Mouse (Mus musculus) kidney, postnatal 0 days (tissue): ENCODE data around the gene Kif26b. TPM values are rescaled to one million over a fixed set of nuclear protein-coding genes. Genes with fewer than 3 reads are reported as not detected.
A peak's percentile ranks its signal among the peaks of the same experiment; 100 is the strongest.

Source experiments
- ATAC-seq: fragments of 200-750 bp; cut with Nextera tagmentation; replicated peaks from 2 replicates; pipeline ENCODE4 v1.8.0; 2017; ENCODE audit warnings: low read depth, moderate number of reproducible peaks, moderate TSS enrichment, moderate library complexity; ENCODE audit not compliant: low FRiP score
- DNase-seq: peaks from one replicate; pipeline ENCODE4 v3.0.0-alpha.2; 2016; ENCODE audit warnings: low spot score
- H3K27ac ChIP-seq: fragments of 300-500 bp; sonication (generic); 2 replicates; pipeline ENCODE4 v1.5.1; 2014; ENCODE audit warnings: mild to moderate bottlenecking
- H3K27me3 ChIP-seq: fragments of 300-500 bp; sonication (generic); 2 replicates; pipeline ENCODE4 v1.6.1; 2014; ENCODE audit warnings: low read length, mixed read lengths; ENCODE audit not compliant: insufficient read depth
- H3K36me3 ChIP-seq: fragments of 300-500 bp; sonication (generic); 2 replicates; pipeline ENCODE4 v1.6.1; 2014; ENCODE audit warnings: low read length, mixed read lengths; ENCODE audit not compliant: insufficient read depth
- H3K4me1 ChIP-seq: fragments of 300-500 bp; sonication (generic); replicated peaks from 2 replicates; pipeline ENCODE4 v1.6.1; 2014; ENCODE audit warnings: antibody characterized with exemption, low read length, mixed read lengths; ENCODE audit not compliant: insufficient read depth
- H3K4me2 ChIP-seq: fragments of 300-500 bp; sonication (generic); 2 replicates; pipeline ENCODE4 v1.6.1; 2014; ENCODE audit warnings: mild to moderate bottlenecking, low read length, moderate library complexity, mixed read lengths
- H3K4me3 ChIP-seq: fragments of 300-500 bp; sonication (generic); replicated peaks from 2 replicates; pipeline ENCODE4 v1.5.1; 2014; ENCODE audit warnings: low read depth, low read length
- H3K9ac ChIP-seq: fragments of 300-500 bp; sonication (generic); 2 replicates; pipeline ENCODE4 v1.6.1; 2014; ENCODE audit warnings: low read depth, low read length
- H3K9me3 ChIP-seq: fragments of 300-500 bp; sonication (generic); replicated peaks from 2 replicates; pipeline ENCODE4 v1.6.1; 2016; ENCODE audit warnings: low read length, inconsistent platforms, mixed read lengths
- CTCF ChIP-seq: IDR thresholded peaks from 2 replicates; pipeline ENCODE4 v1.5.1; 2016; ENCODE audit warnings: antibody characterized with exemption, low read depth, mild to moderate bottlenecking, moderate library complexity
- WGBS: fragments of 180-500 bp; shearing (Covaris S2); extraction: QIAGEN DNeasy Blood & Tissue Kit; methylation state at CpG from one replicate; pipeline ENCODE4 v1.1.7; 2014; 5-methylcytosine and 5-hydroxymethylcytosine counted together
- polyA plus RNA-seq: library from polyadenylated mRNA; unstranded; fragments of >200 nt; fragmentation: Nextera tagmentation; extraction: Ambion mirVana; gene quantifications from 2 replicates; pipeline ENCODE4 v1.2.1, GENCODE M21; 2015

Gene Kif26b
- polyA plus RNA-seq, 1 experiment from 2014 or later = 6.4 TPM

GRCm38 (mm10) chr1:178952910-178953309 lies 424.0 kb downstream of the Kif26b start:
- Histone ChIP-seq H3K4me2 (no peak overlapping the region), H3K27ac (no peak overlapping the region), H3K27me3 (no peaks in the 10 kb centered on the region), H3K9ac (no peak overlapping the region), H3K9me3 (peaks cover 4% of the 10 kb centered on the region; the same call in 1 of the 2 replicates), H3K4me1 (0 out of 2 replicates have a peak, but pooled peaks cover 5% of the 10 kb centered on the region), H3K4me3 (no peak overlapping the region), H3K36me3 (no peaks in the 10 kb centered on the region)
- DNase-seq = peak; percentile 53
- no peak for TF ChIP-seq CTCF
- no peak for ATAC-seq
- WGBS = 28% methylated on average over 12 of the region's 12 CpGs

GRCm38 (mm10) chr1:178958641-178959040 lies 429.7 kb downstream of the Kif26b start:
- no peaks in the 10 kb centered on the region for H3K36me3 ChIP-seq
- no peak overlapping the region for H3K4me2 ChIP-seq
- TF ChIP-seq CTCF = no peak
- ATAC-seq (no peak), DNase-seq (no peak)
- H3K9ac ChIP-seq = no peak overlapping the region
- H3K9me3 ChIP-seq = no peaks in the 10 kb centered on the region
- H3K27ac ChIP-seq = no peak overlapping the region
- H3K4me3 ChIP-seq = no peak overlapping the region
- no peaks in the 10 kb centered on the region for H3K4me1 ChIP-seq
- WGBS = 90% methylated on average over 4 of the region's 4 CpGs
- no peaks in the 10 kb centered on the region for H3K27me3 ChIP-seq

GRCm38 (mm10) chr1:178960015-178960559 lies 431.2 kb downstream of the Kif26b start:
- WGBS = 44% methylated on average over 7 of the region's 7 CpGs
- Histone ChIP-seq H3K27me3 (no peaks in the 10 kb centered on the region), H3K4me2 (no peak overlapping the region), H3K9ac (no peak overlapping the region), H3K4me3 (no peak overlapping the region), H3K36me3 (no peaks in the 10 kb centered on the region), H3K27ac (no peak overlapping the region), H3K4me1 (no peaks in the 10 kb centered on the region), H3K9me3 (no peaks in the 10 kb centered on the region)
- peak; percentile 93 for TF ChIP-seq CTCF
- ATAC-seq (no peak), DNase-seq (peak; percentile 89)

- Histone ChIP-seq H3K4me2 (no peak overlapping the region), H3K9me3 (no peaks in the 10 kb centered on the region), H3K27me3 (no peaks in the 10 kb centered on the region), H3K4me1 (no peaks in the 10 kb centered on the region), H3K36me3 (no peaks in the 10 kb centered on the region), H3K9ac (no peak overlapping the region), H3K27ac (no peak overlapping the region), H3K4me3 (no peak overlapping the region)
- 70% methylated on average over 9 of the region's 9 CpGs for WGBS
- ATAC-seq (no peak), DNase-seq (no peak)
- TF ChIP-seq CTCF = no peak
These were observed 432.7 kb downstream of the Kif26b start for GRCm38 (mm10) chr1:178961661-178962060.

- H3K36me3 ChIP-seq = no peaks in the 10 kb centered on the region
- WGBS = 93% methylated on average over 10 of the region's 10 CpGs
- no peak for DNase-seq
- no peak overlapping the region for H3K27ac ChIP-seq
- H3K4me3 ChIP-seq = no peak overlapping the region
- H3K27me3 ChIP-seq = no peaks in the 10 kb centered on the region
- H3K4me2 ChIP-seq = no peak overlapping the region
- no peak overlapping the region for H3K9ac ChIP-seq
- no peak for TF ChIP-seq CTCF
- no peak for ATAC-seq
- no peaks in the 10 kb centered on the region for H3K4me1 ChIP-seq
- H3K9me3 ChIP-seq = no peaks in the 10 kb centered on the region
These were observed 443.1 kb downstream of the Kif26b start for GRCm38 (mm10) chr1:178972055-178972454.

GRCm38 (mm10) chr1:178978617-178979245 lies 449.8 kb downstream of the Kif26b start:
- Histone ChIP-seq H3K9me3 (no peaks in the 10 kb centered on the region), H3K27me3 (no peaks in the 10 kb centered on the region), H3K9ac (no peak overlapping the region), H3K4me3 (no peak overlapping the region), H3K36me3 (no peaks in the 10 kb centered on the region), H3K4me2 (no peak overlapping the region), H3K4me1 (no peaks in the 10 kb centered on the region), H3K27ac (no peak overlapping the region)
- ATAC-seq (no peak), DNase-seq (peak; percentile 45)
- whole genome bisulfite sequencing = 36% methylated on average over 8 of the region's 8 CpGs
- no peak for TF ChIP-seq CTCF
